Mouse (Mus musculus) midbrain, postnatal 0 days (tissue): ENCODE results near the gene Otp. TPM values are rescaled to one million over a fixed set of nuclear protein-coding genes. Genes with fewer than 3 reads are reported as not detected.

Experiments used
- ATAC-seq: fragments of 200-750 bp; cut with Nextera tagmentation; 2 replicates; pipeline ENCODE4 v1.8.0; 2017; ENCODE audit warnings: moderate number of reproducible peaks, mild to moderate bottlenecking, moderate TSS enrichment, moderate library complexity; ENCODE audit not compliant: low FRiP score
- DNase-seq: peaks from one replicate; pipeline ENCODE4 v3.0.0-alpha.2; 2015; ENCODE audit warnings: low spot score
- H3K27ac ChIP-seq: fragments of 300-500 bp; sonication (generic); 2 replicates; pipeline ENCODE4 v1.5.1; 2014; ENCODE audit warnings: low read depth, mild to moderate bottlenecking, low read length, mixed read lengths
- H3K27me3 ChIP-seq: fragments of 300-500 bp; sonication (generic); 2 replicates; pipeline ENCODE4 v1.6.1; 2014; ENCODE audit warnings: low read length, control low read depth, mixed read lengths; ENCODE audit not compliant: insufficient read depth
- H3K36me3 ChIP-seq: fragments of 300-500 bp; sonication (generic); 2 replicates; pipeline ENCODE4 v1.6.1; 2014; ENCODE audit warnings: low read length, control low read depth, mixed read lengths; ENCODE audit not compliant: insufficient read depth
- H3K4me1 ChIP-seq: fragments of 300-500 bp; sonication (generic); 2 replicates; pipeline ENCODE4 v1.6.1; 2014; ENCODE audit warnings: mild to moderate bottlenecking, control low read depth, antibody characterized with exemption, low read length, mixed read lengths; ENCODE audit not compliant: insufficient read depth
- H3K4me2 ChIP-seq: fragments of 300-500 bp; sonication (generic); 2 replicates; pipeline ENCODE4 v1.6.1; 2014; ENCODE audit warnings: low read depth, mild to moderate bottlenecking, low read length, mixed read lengths; ENCODE audit not compliant: poor library complexity, severe bottlenecking
- H3K4me3 ChIP-seq: fragments of 300-500 bp; sonication (generic); 2 replicates; pipeline ENCODE4 v1.5.1; 2014; ENCODE audit warnings: low read depth, mild to moderate bottlenecking, low read length, moderate library complexity
- H3K9ac ChIP-seq: fragments of 300-500 bp; sonication (generic); replicated peaks from 2 replicates; pipeline ENCODE4 v1.6.1; 2014; ENCODE audit warnings: mild to moderate bottlenecking, low read length, moderate library complexity, mixed read lengths; ENCODE audit not compliant: poor library complexity, severe bottlenecking
- H3K9me3 ChIP-seq: fragments of 300-500 bp; sonication (generic); 2 replicates; pipeline ENCODE4 v1.6.1; 2016; ENCODE audit warnings: low read length, control low read depth
- CTCF ChIP-seq: IDR thresholded peaks from 2 replicates; pipeline ENCODE4 v1.5.1; 2016; ENCODE audit warnings: antibody characterized with exemption, mild to moderate bottlenecking
- WGBS: fragments of 180-500 bp; shearing (Covaris S2); extraction: QIAGEN DNeasy Blood & Tissue Kit; methylation state at CpG from one replicate; pipeline ENCODE4 v1.1.7; 2014; 5-methylcytosine and 5-hydroxymethylcytosine counted together
- polyA plus RNA-seq: library from polyadenylated mRNA; unstranded; fragments of >200 nt; fragmentation: Nextera tagmentation; extraction: Ambion mirVana; gene quantifications from 2 replicates; pipeline ENCODE4 v1.2.1, GENCODE M21; 2015
- total RNA-seq: library from RNA; depleted of rRNA; stranded (reverse); fragments of >200 nt; gene quantifications from 2 replicates; pipeline ENCODE4 v1.2.3, GENCODE M21; 2014

Gene Otp
- total and polyA plus RNA-seq, 2 experiments from 2014 or later: 3.3 to 4.5 TPM

- no peak for TF ChIP-seq CTCF
- Histone ChIP-seq H3K36me3 (no peaks in the 10 kb centered on the region), H3K4me1 (no peaks in the 10 kb centered on the region), H3K9me3 (no peaks in the 10 kb centered on the region), H3K9ac (no peak overlapping the region), H3K4me3 (no peak overlapping the region), H3K27me3 (peaks cover 66% of the 10 kb centered on the region), H3K4me2 (no peak overlapping the region), H3K27ac (no peak overlapping the region)
- WGBS: 3% methylated on average over 7 of the region's 7 CpGs
- DNase-seq (no peak), ATAC-seq (no peak)
These were observed 3.5 kb upstream of the Otp start for GRCm38 (mm10) chr13:94871806-94872320.

- H3K4me3 ChIP-seq: no peak overlapping the region
- H3K9ac ChIP-seq: no peak overlapping the region
- no peak for ATAC-seq
- WGBS: 1% methylated on average over 18 of the region's 19 CpGs
- H3K4me2 ChIP-seq: no peak overlapping the region
- no peak for DNase-seq
- H3K27ac ChIP-seq: no peak overlapping the region
- no peaks in the 10 kb centered on the region for H3K9me3 ChIP-seq
- H3K27me3 ChIP-seq: peaks cover 66% of the 10 kb centered on the region
- H3K4me1 ChIP-seq: no peaks in the 10 kb centered on the region
- no peaks in the 10 kb centered on the region for H3K36me3 ChIP-seq
- TF ChIP-seq CTCF: no peak
These were observed 3.0 kb upstream of the Otp start for GRCm38 (mm10) chr13:94872439-94872838.

- no peak for TF ChIP-seq CTCF
- H3K27ac ChIP-seq: no peak overlapping the region
These were observed 2.0 kb upstream of the Otp start for GRCm38 (mm10) chr13:94873111-94874038.

GRCm38 (mm10) chr13:94874039-94874425 is 1.4 kb upstream of the Otp start:
- H3K4me2 ChIP-seq: no peak overlapping the region
- TF ChIP-seq CTCF: no peak
- no peak overlapping the region for H3K9ac ChIP-seq
- H3K4me3 ChIP-seq: no peak overlapping the region
- 2% methylated on average over 8 of the region's 8 CpGs for WGBS
- DNase-seq (no peak), ATAC-seq (no peak)
- no peaks in the 10 kb centered on the region for H3K9me3 ChIP-seq
- H3K27me3 ChIP-seq: peaks cover 60% of the 10 kb centered on the region
- no peaks in the 10 kb centered on the region for H3K4me1 ChIP-seq
- H3K36me3 ChIP-seq: no peaks in the 10 kb centered on the region
- H3K27ac ChIP-seq: no peak overlapping the region

More at GRCm38 (mm10) chr13:94873111-94874038, 2.0 kb upstream of the Otp start:
- H3K27me3 ChIP-seq: peaks cover 64% of the 10 kb centered on the region
- no peaks in the 10 kb centered on the region for H3K9me3 ChIP-seq
- no peaks in the 10 kb centered on the region for H3K36me3 ChIP-seq
- DNase-seq (no peak), ATAC-seq (no peak)
- under 1% methylated on average over 54 of the region's 54 CpGs for WGBS
- no peaks in the 10 kb centered on the region for H3K4me1 ChIP-seq
- H3K9ac ChIP-seq: no peak overlapping the region
- no peak overlapping the region for H3K4me2 ChIP-seq
- no peak overlapping the region for H3K4me3 ChIP-seq

- H3K27ac ChIP-seq: no peak overlapping the region
- H3K27me3 ChIP-seq: peaks cover 55% of the 10 kb centered on the region
- no peak; the same call in 1 of the 2 replicates for ATAC-seq
- H3K4me1 ChIP-seq: no peaks in the 10 kb centered on the region
- H3K9me3 ChIP-seq: no peaks in the 10 kb centered on the region
- 1% methylated on average over 23 of the region's 23 CpGs for WGBS
- no peak for DNase-seq
- H3K9ac ChIP-seq: no peak overlapping the region
- TF ChIP-seq CTCF: no peak
- no peaks in the 10 kb centered on the region for H3K36me3 ChIP-seq
- no peak overlapping the region for H3K4me2 ChIP-seq
- H3K4me3 ChIP-seq: no peak overlapping the region
These were observed 576 bp upstream of the Otp start for GRCm38 (mm10) chr13:94874656-94875395.
